Mouse (Mus musculus) telencephalon, adult 2 months (tissue): Measurements from ENCODE around the gene Hbp1.

Source experiments
- DNase-seq: peaks from one replicate; pipeline ENCODE4 v3.0.0-alpha.2; 2011; ENCODE audit warnings: low read depth, low spot score

Hbp1 gene

DNA sequence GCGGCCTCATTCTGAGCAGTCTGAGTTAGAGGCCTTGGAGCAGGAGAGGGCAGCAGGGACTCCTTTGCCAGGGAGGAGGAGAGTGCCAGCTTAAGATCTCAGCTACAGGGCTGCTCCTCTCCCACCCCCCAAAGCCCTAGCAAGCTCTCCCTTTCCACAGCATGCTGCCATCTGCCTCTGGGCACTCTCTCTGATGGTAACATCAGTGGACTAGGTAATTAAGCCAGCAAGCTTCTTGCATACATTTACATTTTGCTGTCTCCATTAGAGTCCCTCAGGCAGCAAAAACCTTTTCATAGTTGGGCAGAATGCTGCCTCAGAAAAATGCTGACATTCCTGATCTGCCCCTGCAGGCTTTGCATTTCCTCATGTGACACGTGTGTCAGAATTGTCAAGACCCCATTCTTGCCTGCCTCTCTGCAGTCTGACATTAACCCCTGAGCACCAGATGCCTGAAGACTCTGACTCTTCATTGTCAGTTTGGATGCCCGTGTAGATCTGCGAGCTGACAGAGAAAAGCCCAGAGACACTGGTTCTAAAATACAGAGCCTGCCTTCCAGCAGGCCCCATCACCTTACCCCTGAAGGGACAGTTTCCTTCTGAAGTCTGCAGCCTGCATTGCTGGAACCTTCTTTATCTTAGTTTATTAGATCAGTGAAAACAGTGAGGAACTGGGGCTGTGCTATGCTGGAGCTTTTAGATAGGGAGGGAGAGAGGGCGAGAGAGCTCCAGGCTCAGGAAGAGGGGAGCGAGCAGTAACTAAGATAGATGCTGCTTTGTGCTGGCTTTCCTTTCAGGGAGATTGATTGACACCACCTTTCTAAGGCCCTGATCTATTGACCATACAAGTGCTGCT lies 44.4 kb downstream of the Hbp1 start:
- no peak for DNase-seq

DNA sequence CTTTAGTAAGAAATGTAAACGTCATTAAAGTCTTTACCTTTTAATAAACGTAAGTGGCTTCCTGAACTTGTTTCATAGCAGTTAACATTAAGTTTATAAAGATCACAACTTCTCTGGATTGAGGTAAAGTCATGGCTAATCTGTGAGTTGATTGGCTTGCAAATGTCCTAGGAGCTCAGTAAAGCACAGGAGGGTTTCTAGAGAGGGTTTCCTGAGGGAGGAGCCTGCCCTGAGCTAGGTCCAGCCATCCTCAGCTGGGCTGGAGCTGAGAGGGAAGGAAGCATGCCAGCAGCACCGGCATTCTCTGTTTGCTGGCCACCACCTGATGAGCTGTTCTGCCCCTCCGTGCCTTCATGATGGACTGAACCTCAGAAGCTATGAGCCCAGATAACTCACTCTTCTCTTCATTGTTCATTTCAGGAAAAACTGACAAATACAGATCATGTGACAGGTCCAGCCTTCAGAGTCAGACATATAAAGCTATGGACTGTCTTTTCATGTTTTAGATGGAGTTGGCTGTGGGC lies 49.9 kb downstream of the Hbp1 start:
- no peak for DNase-seq

DNA sequence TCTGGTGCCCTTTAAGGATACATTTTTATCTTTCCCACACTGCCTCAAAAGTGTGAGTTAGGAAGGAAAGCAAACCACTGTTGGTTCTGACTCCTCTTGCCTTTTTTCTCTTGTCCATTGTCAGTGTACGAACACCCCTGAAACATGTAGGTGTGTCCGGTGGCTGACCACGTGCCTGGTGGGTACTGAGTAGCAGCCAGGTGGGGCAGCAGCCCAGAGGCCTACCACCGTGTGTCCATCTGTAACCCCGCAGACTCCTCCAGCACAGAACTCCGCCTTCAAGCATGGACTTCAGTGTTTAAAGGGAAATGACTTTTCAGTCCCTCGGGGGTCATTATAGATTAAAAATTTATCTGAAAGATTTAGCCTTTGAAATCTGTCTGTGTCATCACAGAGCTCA lies 52.9 kb downstream of the Hbp1 start:
- no peak for DNase-seq

DNA sequence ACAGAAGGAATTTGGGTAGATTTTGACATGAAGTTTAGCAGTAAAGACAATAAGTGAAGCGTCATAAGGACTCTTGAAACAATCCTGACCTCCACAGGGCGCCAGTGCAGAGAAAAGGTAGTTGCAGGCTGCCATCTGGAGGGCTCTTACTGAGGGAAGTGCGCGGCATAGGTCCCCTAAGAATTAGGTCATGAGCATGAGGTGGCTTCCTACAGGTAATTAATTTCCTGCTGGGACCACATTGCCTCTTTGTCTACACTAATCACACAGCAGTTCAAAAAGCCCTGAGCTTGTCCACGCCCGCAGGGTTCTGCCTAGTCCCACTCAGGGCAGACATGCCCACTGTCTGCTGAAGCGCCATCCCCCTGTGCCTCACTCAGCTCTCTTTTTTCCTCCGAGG lies 53.3 kb downstream of the Hbp1 start:
- DNase-seq = no peak

DNA sequence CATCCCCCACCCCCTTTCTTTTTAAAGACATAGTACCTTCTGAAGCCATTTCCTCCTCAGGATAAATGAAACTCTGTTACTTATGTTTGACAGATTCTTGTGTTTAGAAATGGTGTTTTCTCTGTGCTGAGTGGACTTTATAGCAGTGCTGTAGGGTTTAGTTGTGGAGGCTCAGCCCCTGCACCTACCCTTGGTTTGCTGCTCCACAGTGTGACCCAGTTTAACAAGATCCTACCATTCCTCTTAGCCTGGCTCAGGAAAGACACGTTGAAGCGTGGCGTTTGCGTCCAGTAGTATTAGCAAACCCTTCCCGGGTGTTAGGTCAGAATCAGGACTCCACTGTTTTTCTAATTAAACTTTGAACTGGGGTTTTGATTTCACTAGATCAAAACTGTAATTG lies 54.0 kb downstream of the Hbp1 start:
- no peak for DNase-seq

DNA sequence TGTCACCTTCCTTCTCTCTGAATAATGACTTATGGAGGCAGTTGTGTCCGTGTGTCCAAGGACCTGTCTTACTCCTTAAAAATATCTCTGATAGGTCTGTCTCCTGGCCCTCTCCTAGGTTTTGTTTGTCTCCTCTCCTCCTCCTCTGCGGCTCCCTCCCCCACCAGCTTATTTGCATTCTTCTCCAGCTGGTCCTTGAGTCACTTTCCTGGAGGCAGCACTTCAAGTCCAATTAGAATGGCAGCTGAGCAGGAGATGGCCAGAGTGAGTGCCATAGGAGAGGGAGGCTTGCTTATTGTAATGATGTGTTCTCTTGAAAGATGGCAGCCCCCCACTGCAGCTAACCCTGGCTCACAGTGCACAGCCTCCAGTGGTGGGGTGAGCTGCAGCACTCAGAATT lies 54.4 kb downstream of the Hbp1 start:
- DNase-seq = peak; percentile 71

DNA sequence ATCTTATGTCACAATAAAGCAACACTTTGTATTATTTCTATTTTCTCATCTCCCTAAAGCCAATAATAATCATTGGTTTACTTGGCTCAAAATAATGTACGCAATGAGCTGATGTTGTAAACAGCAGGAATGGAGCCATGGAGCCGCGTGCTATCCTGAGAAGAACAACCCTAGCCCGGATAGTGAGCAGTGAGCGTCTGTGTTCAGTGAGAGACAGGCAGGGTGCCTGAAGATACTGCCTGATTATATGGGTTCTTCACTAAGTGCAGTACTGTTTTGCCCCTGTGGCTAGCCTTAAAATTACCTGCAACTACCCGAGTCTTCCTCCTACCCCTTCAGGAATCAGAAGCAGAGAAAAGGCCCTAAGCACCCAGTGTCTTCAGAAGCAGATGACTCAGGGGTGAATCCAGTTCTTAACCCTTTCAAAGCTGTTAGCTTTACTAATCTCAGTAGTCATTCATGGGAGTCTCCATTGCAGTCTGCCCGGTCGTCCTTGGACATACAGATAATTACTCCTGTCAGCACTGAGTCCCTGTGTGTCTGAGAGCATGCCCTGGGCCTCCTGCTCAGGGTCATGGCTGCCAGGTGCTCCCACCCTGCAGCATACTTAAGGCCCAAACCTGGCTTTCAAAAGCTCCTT lies 55.1 kb downstream of the Hbp1 start:
- DNase-seq = no peak

DNA sequence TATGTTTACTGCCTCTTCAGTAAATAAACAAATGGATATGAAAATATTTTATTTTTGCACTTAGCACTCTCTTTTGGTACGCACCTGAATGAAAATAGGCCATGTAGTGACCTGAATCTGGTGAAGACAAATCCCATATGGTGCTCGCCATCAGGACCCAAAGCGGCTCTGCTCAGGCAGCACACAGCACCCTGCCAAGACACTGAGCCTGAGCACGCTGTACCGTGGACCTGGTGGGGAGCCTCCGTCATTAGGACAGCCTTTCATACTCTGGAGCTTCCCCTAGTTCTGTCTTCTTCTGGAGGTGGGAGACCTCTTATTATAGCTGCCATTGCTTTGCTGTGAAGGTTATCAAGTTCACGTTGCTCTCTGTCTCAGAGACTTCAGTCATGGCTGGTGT lies 57.6 kb downstream of the Hbp1 start:
- DNase-seq = no peak

DNA sequence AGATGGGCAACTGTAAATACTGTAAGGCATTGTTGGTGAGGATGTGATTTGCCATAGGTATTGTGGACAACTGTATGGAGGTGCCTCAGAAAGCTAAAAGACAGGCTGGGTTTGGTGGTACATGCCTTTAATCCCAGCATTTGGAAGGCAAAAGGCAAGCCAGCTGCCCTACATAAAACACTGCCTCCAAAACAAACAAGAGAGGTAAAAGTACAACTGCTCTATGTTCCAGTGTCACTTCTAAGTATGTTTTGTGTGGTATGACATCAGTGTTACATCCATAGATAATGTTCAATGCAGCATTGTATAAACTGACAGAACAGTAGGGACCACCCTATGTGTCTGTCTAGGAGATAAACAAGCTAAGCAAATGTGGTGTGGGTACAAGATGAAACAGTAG lies 58.3 kb downstream of the Hbp1 start:
- DNase-seq = no peak

DNA sequence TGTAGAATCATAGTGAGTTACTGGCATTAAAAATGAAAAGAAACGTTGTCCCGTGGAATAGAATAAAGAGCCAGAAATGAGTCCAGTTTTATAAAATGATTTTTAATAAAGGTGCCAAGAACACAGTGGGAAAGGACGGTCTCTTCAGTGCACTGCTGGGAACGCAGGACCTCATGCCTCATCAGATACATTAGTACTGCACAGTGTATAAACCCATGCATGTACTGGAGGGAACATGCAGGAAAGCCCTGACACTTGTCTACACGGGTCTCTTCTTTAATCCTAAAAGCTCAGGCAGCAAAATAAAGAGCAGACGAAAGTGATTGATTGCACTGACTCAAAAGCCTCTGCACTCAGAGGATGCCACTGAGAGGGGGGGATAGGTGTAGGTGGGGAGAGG lies 59.6 kb downstream of the Hbp1 start:
- DNase-seq = no peak

DNA sequence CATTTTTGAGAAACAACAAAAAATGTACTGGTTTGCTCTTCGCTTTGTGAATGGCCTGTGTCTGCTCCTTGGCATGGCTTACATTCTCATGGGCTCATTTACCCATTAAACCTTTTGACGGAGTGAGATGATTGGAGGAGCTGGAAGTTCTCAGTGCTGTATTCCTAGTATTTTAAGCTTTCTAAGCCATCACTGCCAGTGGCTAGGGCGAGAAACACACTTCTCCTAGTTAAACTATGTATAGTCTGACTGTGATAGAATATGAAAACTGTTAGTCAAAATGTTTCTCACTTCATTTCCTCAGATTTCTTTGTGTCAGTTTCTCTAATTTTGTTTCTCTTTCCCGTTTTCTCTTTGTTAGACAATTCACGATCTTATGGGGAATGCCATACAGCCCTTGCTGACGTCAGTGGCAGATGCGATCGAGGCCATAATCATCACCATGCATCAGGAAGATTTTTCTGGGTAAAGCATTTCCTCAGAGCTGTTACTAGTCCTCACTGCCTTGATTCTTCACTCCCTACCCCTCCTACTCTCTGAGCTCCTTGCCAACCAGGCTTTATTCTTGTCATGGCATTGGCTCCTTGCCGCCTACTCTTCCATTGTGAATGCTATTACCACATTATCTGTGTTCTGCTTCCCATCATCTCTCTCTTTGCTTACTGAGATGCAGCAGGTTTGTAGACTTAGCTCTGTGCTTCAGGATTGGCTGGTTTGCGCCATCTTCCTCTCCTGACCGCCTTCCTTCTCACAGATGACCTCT lies 64.3 kb downstream of the Hbp1 start:
- DNase-seq = peak; percentile 86

DNA sequence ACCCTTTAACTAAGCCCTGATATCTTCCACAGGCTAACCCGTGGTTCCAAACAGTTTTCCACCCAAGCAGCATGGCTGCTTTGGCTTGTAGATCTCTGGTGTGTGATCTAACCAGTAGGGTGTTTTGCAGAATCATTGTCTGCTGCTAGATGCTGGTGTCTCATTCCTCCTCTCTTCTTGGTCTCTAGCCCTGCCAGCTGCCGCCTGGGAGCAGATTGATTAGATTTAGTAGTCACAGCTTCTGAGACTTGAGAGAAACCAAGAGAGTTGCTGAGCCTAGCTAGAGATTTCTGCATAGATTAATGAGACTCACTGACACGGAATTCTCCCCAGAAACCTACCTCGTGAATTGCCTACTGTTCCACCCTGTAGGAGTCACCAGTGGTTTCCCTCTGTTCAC lies 65.3 kb downstream of the Hbp1 start:
- DNase-seq = no peak

DNA sequence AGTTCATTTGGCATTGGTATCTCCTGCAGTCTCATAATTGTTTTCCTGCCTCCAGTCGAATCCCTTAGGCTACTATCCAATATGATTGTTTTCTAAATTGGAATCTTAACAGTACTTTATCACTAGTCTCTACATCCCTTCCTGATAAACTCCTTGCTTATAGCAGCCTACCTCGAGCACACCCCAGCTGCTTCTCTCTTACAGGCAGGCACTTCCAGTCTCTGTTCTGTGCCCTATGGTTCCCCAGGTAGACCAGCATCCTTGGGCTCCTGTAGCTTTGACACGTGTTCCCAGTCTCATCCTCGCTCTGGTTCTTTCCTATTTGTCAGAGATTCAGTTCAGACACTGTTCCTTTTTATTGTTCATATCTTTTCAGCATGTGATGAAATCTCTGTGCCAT lies 66.0 kb downstream of the Hbp1 start:
- no peak for DNase-seq

DNA sequence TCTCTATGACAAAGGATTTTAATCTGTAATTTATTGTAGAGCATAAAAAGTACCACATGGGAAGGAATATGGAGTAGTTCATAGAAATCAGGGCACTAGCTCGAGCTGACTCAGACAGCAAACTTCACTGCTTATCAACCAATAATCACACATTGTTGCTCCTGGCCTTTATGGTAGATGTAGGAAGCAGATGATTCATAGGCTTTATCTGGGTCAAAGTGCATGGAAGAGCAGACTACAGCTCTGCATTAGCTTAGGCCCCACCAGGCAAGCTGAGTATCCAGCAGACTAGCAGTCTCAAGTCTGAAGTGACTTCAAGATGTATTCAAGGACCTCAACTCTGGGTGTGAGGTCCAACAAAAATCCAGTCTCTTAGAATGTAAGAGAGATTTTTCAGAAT lies 67.6 kb downstream of the Hbp1 start:
- no peak for DNase-seq

DNA sequence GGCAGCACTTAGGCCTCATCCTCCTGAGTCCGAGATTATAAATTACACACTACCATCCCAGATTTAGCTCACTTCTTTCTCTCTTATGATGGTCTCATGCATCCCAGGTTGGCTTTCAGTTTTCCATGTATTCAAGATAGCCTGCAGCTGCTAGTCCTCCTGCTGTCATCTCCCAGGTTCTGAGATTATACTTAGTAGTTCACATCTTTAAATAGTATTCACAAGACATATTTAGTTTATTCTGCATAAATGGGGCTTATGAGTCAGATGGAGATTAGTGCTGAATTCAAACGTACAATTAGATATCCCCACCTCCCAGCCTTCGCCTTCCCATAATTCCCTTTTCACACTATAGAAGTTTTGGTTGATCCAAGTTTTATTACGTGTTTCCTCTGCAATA lies 73.6 kb downstream of the Hbp1 start:
- DNase-seq = no peak
